Mouse (Mus musculus) intestine, embryonic 14.5 days (tissue): ENCODE measurements around the gene Itgad. TPM values are rescaled to one million over a fixed set of nuclear protein-coding genes. Genes with fewer than 3 reads are reported as not detected.
"Not testable (repeated sequence)": the region's sequence is repeated elsewhere in the genome, so short reads cannot be mapped to it uniquely, and the experiment has no call there.

Experiments used
- ATAC-seq: fragments of 200-750 bp; cut with Nextera tagmentation; replicated peaks from 2 replicates; pipeline ENCODE4 v1.8.0; 2017; ENCODE audit warnings: low read depth, moderate number of reproducible peaks, moderate TSS enrichment, moderate library complexity; ENCODE audit not compliant: low FRiP score, low TSS enrichment
- DNase-seq: peaks from one replicate; pipeline ENCODE4 v3.0.0-alpha.2; 2018; ENCODE audit warnings: low spot score
- H3K27ac ChIP-seq: fragments of 300-500 bp; sonication (generic); 2 replicates; pipeline ENCODE4 v1.5.1; 2014; ENCODE audit warnings: low read depth, mild to moderate bottlenecking, control low read depth
- H3K27me3 ChIP-seq: fragments of 300-500 bp; sonication (generic); replicated peaks from 2 replicates; pipeline ENCODE4 v1.6.1; 2014; ENCODE audit warnings: low read length, control low read depth; ENCODE audit not compliant: control insufficient read depth, insufficient read depth
- H3K36me3 ChIP-seq: fragments of 300-500 bp; sonication (generic); 2 replicates; pipeline ENCODE4 v1.6.1; 2014; ENCODE audit warnings: low read length, control low read depth; ENCODE audit not compliant: control insufficient read depth, insufficient read depth
- H3K4me1 ChIP-seq: fragments of 300-500 bp; sonication (generic); replicated peaks from 2 replicates; pipeline ENCODE4 v1.6.1; 2014; ENCODE audit warnings: low read length, control low read depth, mixed read lengths; ENCODE audit not compliant: control insufficient read depth, insufficient read depth
- H3K4me2 ChIP-seq: fragments of 300-500 bp; sonication (generic); 2 replicates; pipeline ENCODE4 v1.6.1; 2014; ENCODE audit warnings: low read length
- H3K4me3 ChIP-seq: fragments of 300-500 bp; sonication (generic); 2 replicates; pipeline ENCODE4 v1.5.1; 2014; ENCODE audit warnings: low read depth, low read length, control low read depth, mixed read lengths
- H3K9ac ChIP-seq: fragments of 300-500 bp; sonication (generic); 2 replicates; pipeline ENCODE4 v1.6.1; 2014; ENCODE audit warnings: mild to moderate bottlenecking, low read length
- H3K9me3 ChIP-seq: fragments of 300-500 bp; sonication (generic); 2 replicates; pipeline ENCODE4 v1.6.1; 2016; ENCODE audit warnings: low read length, control low read depth; ENCODE audit not compliant: control insufficient read depth
- WGBS: fragments of 180-500 bp; shearing (Covaris S2); extraction: QIAGEN DNeasy Blood & Tissue Kit; methylation state at CpG from one replicate; pipeline ENCODE4 v1.1.7; 2014; 5-methylcytosine and 5-hydroxymethylcytosine counted together
- polyA plus RNA-seq: library from polyadenylated mRNA; unstranded; fragments of >200 nt; fragmentation: Nextera tagmentation; extraction: Ambion mirVana; gene quantifications from 2 replicates; pipeline ENCODE4 v1.2.1, GENCODE M21; 2014

The Itgad gene
- polyA plus RNA-seq, 1 experiment from 2014 or later: not detected

GRCm38 (mm10) chr7:128158688-128159354 is 4.6 kb downstream of the Itgad start:
- not testable (repeated sequence) for ATAC-seq, H3K27me3 ChIP-seq
- 64% methylated on average over 8 of the region's 8 CpGs for WGBS

GRCm38 (mm10) chr7:128164001-128164400 is 9.8 kb downstream of the Itgad start:
- Histone ChIP-seq H3K4me2 (no peak overlapping the region), H3K9ac (no peak overlapping the region), H3K9me3 (no peaks in the 10 kb centered on the region), H3K27me3 (no peaks in the 10 kb centered on the region), H3K27ac (no peak overlapping the region), H3K4me1 (no peaks in the 10 kb centered on the region), H3K36me3 (no peaks in the 10 kb centered on the region), H3K4me3 (no peak overlapping the region)
- DNase-seq (no peak), ATAC-seq (no peak)
- 99% methylated on average over 4 of the region's 4 CpGs for WGBS

More at GRCm38 (mm10) chr7:128158688-128159354, 4.6 kb downstream of the Itgad start:
- H3K36me3 ChIP-seq, DNase-seq, H3K9me3 ChIP-seq, H3K9ac ChIP-seq, H3K4me1 ChIP-seq, H3K27ac ChIP-seq, H3K4me2 ChIP-seq, H3K4me3 ChIP-seq: not testable (repeated sequence)

GRCm38 (mm10) chr7:128166391-128166790 is 12.2 kb downstream of the Itgad start:
- ATAC-seq: no peak
- WGBS: 76% methylated on average over 7 of the region's 7 CpGs
- Histone ChIP-seq H3K9ac (no peak overlapping the region), H3K27ac (no peak overlapping the region), H3K4me3 (no peak overlapping the region), H3K4me2 (no peak overlapping the region), H3K27me3 (no peaks in the 10 kb centered on the region), H3K4me1 (no peaks in the 10 kb centered on the region), H3K9me3 (no peaks in the 10 kb centered on the region), H3K36me3 (no peaks in the 10 kb centered on the region)
- DNase-seq: no peak

- H3K27ac ChIP-seq: no peak overlapping the region
- no peaks in the 10 kb centered on the region for H3K27me3 ChIP-seq
- ATAC-seq (no peak), DNase-seq (no peak)
- H3K9me3 ChIP-seq: no peaks in the 10 kb centered on the region
- WGBS: 80% methylated on average over 3 of the region's 3 CpGs
- H3K4me2 ChIP-seq: no peak overlapping the region
- no peak overlapping the region for H3K9ac ChIP-seq
- H3K4me3 ChIP-seq: no peak overlapping the region
- no peaks in the 10 kb centered on the region for H3K4me1 ChIP-seq
- H3K36me3 ChIP-seq: no peaks in the 10 kb centered on the region
Measured at GRCm38 (mm10) chr7:128169996-128170395, 15.8 kb downstream of the Itgad start.

- H3K4me1 ChIP-seq: no peaks in the 10 kb centered on the region
- H3K27me3 ChIP-seq: no peaks in the 10 kb centered on the region
- 76% methylated on average over 2 of the region's 2 CpGs for WGBS
- DNase-seq: no peak
- H3K36me3 ChIP-seq: no peaks in the 10 kb centered on the region
- no peak overlapping the region for H3K4me2 ChIP-seq
- H3K27ac ChIP-seq: no peak overlapping the region
- no peak overlapping the region for H3K9ac ChIP-seq
- H3K9me3 ChIP-seq: no peaks in the 10 kb centered on the region
- ATAC-seq: no peak
- H3K4me3 ChIP-seq: no peak overlapping the region
Measured at GRCm38 (mm10) chr7:128178385-128178784, 24.2 kb downstream of the Itgad start.

DNA sequence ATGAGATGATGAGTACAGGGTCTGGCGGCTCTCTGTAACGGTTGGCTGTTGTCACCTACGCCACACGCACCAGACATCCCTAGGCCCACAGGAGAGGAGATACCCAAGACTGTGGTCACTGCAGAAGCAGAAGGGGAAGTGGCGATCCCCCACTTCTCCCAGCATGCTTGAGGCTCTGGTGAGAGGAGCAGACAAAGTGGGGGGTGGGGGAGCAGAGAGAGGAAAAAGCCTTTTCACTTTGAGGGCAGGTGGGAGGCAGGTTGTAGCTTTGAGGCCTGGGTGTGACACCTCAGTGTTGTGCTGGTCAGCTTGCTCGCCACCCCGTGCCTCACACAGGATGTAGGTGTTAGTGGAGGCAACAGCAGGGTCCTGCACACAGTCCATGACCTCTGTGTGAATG is 25.9 kb downstream of the Itgad start:
- no peak overlapping the region for H3K4me3 ChIP-seq
- no peaks in the 10 kb centered on the region for H3K4me1 ChIP-seq
- no peak overlapping the region for H3K27ac ChIP-seq
- ATAC-seq (no peak), DNase-seq (no peak)
- 73% methylated on average over 7 of the region's 7 CpGs for WGBS
- no peaks in the 10 kb centered on the region for H3K36me3 ChIP-seq
- H3K9ac ChIP-seq: no peak overlapping the region
- H3K27me3 ChIP-seq: no peaks in the 10 kb centered on the region
- H3K4me2 ChIP-seq: no peak overlapping the region
- H3K9me3 ChIP-seq: no peaks in the 10 kb centered on the region

DNA sequence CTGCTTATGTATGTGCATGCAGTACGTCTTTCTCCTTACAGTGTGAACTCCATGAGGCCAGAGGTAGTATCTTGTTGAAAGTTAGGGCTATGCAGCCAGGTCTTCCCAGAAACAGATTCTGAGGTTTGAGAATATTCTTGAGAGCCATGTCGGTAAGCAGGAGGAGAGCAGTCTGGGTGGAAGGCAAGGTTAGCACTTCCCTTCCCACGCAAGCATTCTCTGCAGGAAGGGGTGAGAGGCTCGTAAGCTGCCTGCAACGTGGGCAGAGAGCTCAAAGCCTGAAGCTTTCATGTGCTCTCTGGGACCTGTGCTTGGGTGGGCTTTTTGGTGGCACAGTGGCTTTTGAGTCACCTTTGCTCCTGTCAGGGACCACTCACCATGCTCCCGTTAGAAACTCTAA is 26.4 kb downstream of the Itgad start:
- DNase-seq (no peak), ATAC-seq (no peak)
- Histone ChIP-seq H3K4me1 (no peaks in the 10 kb centered on the region), H3K36me3 (no peaks in the 10 kb centered on the region), H3K4me2 (no peak overlapping the region), H3K9me3 (no peaks in the 10 kb centered on the region), H3K9ac (no peak overlapping the region), H3K27me3 (no peaks in the 10 kb centered on the region), H3K27ac (no peak overlapping the region), H3K4me3 (no peak overlapping the region)
- 63% methylated on average over 6 of the region's 6 CpGs for WGBS

- ATAC-seq: no peak
- no peak for DNase-seq
- Histone ChIP-seq H3K4me3 (no peak overlapping the region), H3K4me2 (no peak overlapping the region), H3K9me3 (no peaks in the 10 kb centered on the region), H3K27ac (no peak overlapping the region), H3K27me3 (no peaks in the 10 kb centered on the region), H3K4me1 (no peaks in the 10 kb centered on the region), H3K36me3 (no peaks in the 10 kb centered on the region), H3K9ac (no peak overlapping the region)
- 87% methylated on average over 10 of the region's 10 CpGs for WGBS
Measured at GRCm38 (mm10) chr7:128181691-128182090, 27.5 kb downstream of the Itgad start.

- Histone ChIP-seq H3K27ac (no peak overlapping the region), H3K9me3 (no peaks in the 10 kb centered on the region), H3K4me1 (no peaks in the 10 kb centered on the region), H3K27me3 (no peaks in the 10 kb centered on the region), H3K36me3 (no peaks in the 10 kb centered on the region), H3K4me3 (no peak overlapping the region), H3K4me2 (no peak overlapping the region), H3K9ac (no peak overlapping the region)
- 84% methylated on average over 9 of the region's 9 CpGs for WGBS
- ATAC-seq (no peak), DNase-seq (no peak)
Measured at GRCm38 (mm10) chr7:128201607-128202006, 47.4 kb downstream of the Itgad start.
